Mouse (Mus musculus) left cerebral cortex, adult 18-20 months (tissue): ENCODE measurements around the gene Maged2. TPM values are rescaled to one million over a fixed set of nuclear protein-coding genes. Genes with fewer than 3 reads are reported as not detected.
"Not testable (repeated sequence)": the region's sequence is repeated elsewhere in the genome, so short reads cannot be mapped to it uniquely, and the experiment has no call there.

Experiments
- DNase-seq, 2 experiments: peaks; one replicate each; pipeline ENCODE4 v3.0.0; 2021 to 2022; ENCODE audit warnings: low spot score in 2 of 2, mixed read lengths in 1 of 2
- long read RNA-seq, 2 experiments: library from polyadenylated mRNA; stranded (forward); transcript quantifications; one replicate each; pipeline ENCODE4 v2.0.0; 2021
- total RNA-seq, 2 experiments: library from RNA; stranded (reverse); gene quantifications; 2 replicates each; pipeline ENCODE4 v1.2.3; 2021

Gene Maged2
- 10 to 100 TPM; 46.7 to 54.0 TPM for total RNA-seq
- long read RNA-seq, experiment 1, transcript Maged2-203 (13 exons, 2,183 nt), result minor isoform, 15 of 102 reads
- long read RNA-seq, experiment 1, transcript Maged2-204 (13 exons, 2,107 nt), result major isoform, 34 of 102 reads
- long read RNA-seq, experiment 1, partial matches to known transcripts, result 39 of 102 reads
- long read RNA-seq, experiment 1, other reads (novel, unspliced or antisense), result 13 of 102 reads
- long read RNA-seq, experiment 2, transcript Maged2-203 (13 exons, 2,183 nt), result minor isoform, 9 of 64 reads
- long read RNA-seq, experiment 2, transcript Maged2-204 (13 exons, 2,107 nt), result major isoform, 20 of 64 reads
- long read RNA-seq, experiment 2, partial matches to known transcripts, result 26 of 64 reads
- long read RNA-seq, experiment 2, other reads (novel, unspliced or antisense), result 7 of 64 reads

- no peak for DNase-seq
These were observed at the start of gene Maged2 for GRCm38 (mm10) chrX:150814139-150814469. Gene Maged2, minus strand, starts transcription at chrX:150814345.

- no peak for DNase-seq
These were observed 34.1 kb upstream of the Maged2 start for GRCm38 (mm10) chrX:150848230-150848629.

GRCm38 (mm10) chrX:150845480-150846205, 31.5 kb upstream of the Maged2 start:
- DNase-seq, result not testable (repeated sequence)

GRCm38 (mm10) chrX:150843257-150843656, 29.1 kb upstream of the Maged2 start:
- DNase-seq, result not testable (repeated sequence)

- DNase-seq, result no peak
These were observed 16.2 kb upstream of the Maged2 start for GRCm38 (mm10) chrX:150830297-150830696.

- no peak for DNase-seq
These were observed 3.1 kb upstream of the Maged2 start for GRCm38 (mm10) chrX:150817278-150817677.

- DNase-seq, result no peak
These were observed 1.5 kb upstream of the Maged2 start for GRCm38 (mm10) chrX:150815601-150816000.

- DNase-seq, result peak in 1 of 2 experiments; percentile 18
These were observed 544 bp downstream of the Maged2 start for GRCm38 (mm10) chrX:150813464-150814138.

GRCm38 (mm10) chrX:150812787-150813298, 1.3 kb downstream of the Maged2 start:
- DNase-seq, result peak; percentile 80 to 86

GRCm38 (mm10) chrX:150800987-150801386, 13.2 kb downstream of the Maged2 start:
- not testable (repeated sequence) for DNase-seq

GRCm38 (mm10) chrX:150798493-150799177, 15.5 kb downstream of the Maged2 start:
- DNase-seq, result not testable (repeated sequence)

Other genes with a start within 250 kb of the Maged2 start
- under 1 TPM; 0.77 to 0.98 TPM for gene Pfkfb1, start 226.1 kb downstream of the Maged2 start, total RNA-seq
- 10 to 100 TPM; 10.3 to 10.8 TPM for gene Apex2, start 224.5 kb downstream of the Maged2 start, total RNA-seq
- 100 to 1,000 TPM; 147 TPM for gene Tro, start 156.8 kb downstream of the Maged2 start, total RNA-seq
- 100 to 1,000 TPM; 210 to 212 TPM for gene Gnl3l, start 203.0 kb upstream of the Maged2 start, total RNA-seq
- gene Fgd1, start 231.8 kb upstream of the Maged2 start, total RNA-seq, result 10 to 100 TPM; 19.5 to 20.4 TPM